Mouse (Mus musculus): ENCODE results near the gene Upk1b. TPM values are rescaled to one million over a fixed set of nuclear protein-coding genes. Genes with fewer than 3 reads are reported as not detected.

The Upk1b gene
- polyA plus RNA-seq, 1 experiment from 2014 or later = 12.7 TPM

- Histone ChIP-seq H3K36me3 (ENCODE audit: control insufficient read depth, insufficient read depth) (no peaks in the 10 kb centered on the region), H3K4me2 (replicated peaks; ENCODE audit: low read depth) (no peak overlapping the region), H3K9me3 (ENCODE audit: control insufficient read depth) (no peaks in the 10 kb centered on the region), H3K4me3 (ENCODE audit: low read depth, low read length) (no peak overlapping the region), H3K4me1 (replicated peaks; ENCODE audit: control insufficient read depth, insufficient read depth, low read length) (0 out of 2 replicates have a peak, but pooled peaks cover 5% of the 10 kb centered on the region), H3K9ac (ENCODE audit: low read depth, low read length) (no peak overlapping the region), H3K27ac (ENCODE audit: low read depth, low read length) (no peak overlapping the region), H3K27me3 (replicated peaks; ENCODE audit: control insufficient read depth, insufficient read depth, low read length) (no peaks in the 10 kb centered on the region)
- 61% methylated on average over 6 of the region's 6 CpGs for WGBS
- TF ChIP-seq CTCF (IDR thresholded peaks at IDR 0.05; ENCODE audit: low read depth) = peak; percentile 50
- ATAC-seq = no peak
Measured at GRCm38 (mm10) chr16:38776342-38776741, 23.8 kb downstream of the Upk1b start.

- no peak for TF ChIP-seq CTCF (IDR thresholded peaks at IDR 0.05; ENCODE audit: low read depth)
- Histone ChIP-seq H3K36me3 (ENCODE audit: control insufficient read depth, insufficient read depth) (no peaks in the 10 kb centered on the region), H3K4me2 (replicated peaks; ENCODE audit: low read depth) (peak overlapping the region; percentile 13; the same call in 1 of the 2 replicates), H3K4me3 (ENCODE audit: low read depth, low read length) (no peak overlapping the region), H3K9ac (ENCODE audit: low read depth, low read length) (no peak overlapping the region), H3K9me3 (ENCODE audit: control insufficient read depth) (no peaks in the 10 kb centered on the region), H3K4me1 (replicated peaks; ENCODE audit: control insufficient read depth, insufficient read depth, low read length) (peaks cover 6% of the 10 kb centered on the region; the same call in 1 of the 2 replicates), H3K27ac (ENCODE audit: low read depth, low read length) (peak overlapping the region; percentile 65; the same call in 1 of the 2 replicates), H3K27me3 (replicated peaks; ENCODE audit: control insufficient read depth, insufficient read depth, low read length) (no peaks in the 10 kb centered on the region)
- WGBS = 34% methylated on average over 7 of the region's 7 CpGs
- peak; percentile 88 for ATAC-seq
Measured at GRCm38 (mm10) chr16:38774964-38775746, 25.0 kb downstream of the Upk1b start.

GRCm38 (mm10) chr16:38772906-38773496 lies 27.1 kb downstream of the Upk1b start:
- Histone ChIP-seq H3K27me3 (replicated peaks; ENCODE audit: control insufficient read depth, insufficient read depth, low read length) (no peaks in the 10 kb centered on the region), H3K4me1 (replicated peaks; ENCODE audit: control insufficient read depth, insufficient read depth, low read length) (peaks cover 11% of the 10 kb centered on the region; the same call in 1 of the 2 replicates), H3K27ac (ENCODE audit: low read depth, low read length) (peak overlapping the region; percentile 41; the same call in 1 of the 2 replicates), H3K9ac (ENCODE audit: low read depth, low read length) (no peak overlapping the region), H3K9me3 (ENCODE audit: control insufficient read depth) (no peaks in the 10 kb centered on the region), H3K4me2 (replicated peaks; ENCODE audit: low read depth) (peak overlapping the region; percentile 39), H3K36me3 (ENCODE audit: control insufficient read depth, insufficient read depth) (peaks cover 11% of the 10 kb centered on the region), H3K4me3 (ENCODE audit: low read depth, low read length) (no peak overlapping the region)
- TF ChIP-seq CTCF (IDR thresholded peaks at IDR 0.05; ENCODE audit: low read depth) = no peak
- ATAC-seq = peak; percentile 55
- WGBS = 9% methylated on average over 12 of the region's 12 CpGs

- H3K9ac ChIP-seq (ENCODE audit: low read depth, low read length) = no peak overlapping the region
- 95% methylated on average over 6 of the region's 6 CpGs for WGBS
- H3K4me3 ChIP-seq (ENCODE audit: low read depth, low read length) = no peak overlapping the region
- no peak for TF ChIP-seq CTCF (IDR thresholded peaks at IDR 0.05; ENCODE audit: low read depth)
- peaks cover 11% of the 10 kb centered on the region; the same call in 1 of the 2 replicates for H3K4me1 ChIP-seq (replicated peaks; ENCODE audit: control insufficient read depth, insufficient read depth, low read length)
- no peak overlapping the region for H3K27ac ChIP-seq (ENCODE audit: low read depth, low read length)
- H3K36me3 ChIP-seq (ENCODE audit: control insufficient read depth, insufficient read depth) = peaks cover 14% of the 10 kb centered on the region
- H3K9me3 ChIP-seq (ENCODE audit: control insufficient read depth) = no peaks in the 10 kb centered on the region
- ATAC-seq = no peak
- no peak overlapping the region for H3K4me2 ChIP-seq (replicated peaks; ENCODE audit: low read depth)
- H3K27me3 ChIP-seq (replicated peaks; ENCODE audit: control insufficient read depth, insufficient read depth, low read length) = no peaks in the 10 kb centered on the region
Measured at GRCm38 (mm10) chr16:38771145-38771544, 29.0 kb downstream of the Upk1b start.

GRCm38 (mm10) chr16:38769529-38769928 lies 30.6 kb downstream of the Upk1b start:
- Histone ChIP-seq H3K36me3 (ENCODE audit: control insufficient read depth, insufficient read depth) (peaks cover 19% of the 10 kb centered on the region), H3K4me2 (replicated peaks; ENCODE audit: low read depth) (no peak overlapping the region), H3K9ac (ENCODE audit: low read depth, low read length) (no peak overlapping the region), H3K27me3 (replicated peaks; ENCODE audit: control insufficient read depth, insufficient read depth, low read length) (no peaks in the 10 kb centered on the region), H3K9me3 (ENCODE audit: control insufficient read depth) (no peaks in the 10 kb centered on the region), H3K4me3 (ENCODE audit: low read depth, low read length) (no peak overlapping the region), H3K27ac (ENCODE audit: low read depth, low read length) (no peak overlapping the region), H3K4me1 (replicated peaks; ENCODE audit: control insufficient read depth, insufficient read depth, low read length) (peaks cover 11% of the 10 kb centered on the region; the same call in 1 of the 2 replicates)
- no peak for ATAC-seq
- WGBS = 52% methylated on average over 9 of the region's 9 CpGs
- TF ChIP-seq CTCF (IDR thresholded peaks at IDR 0.05; ENCODE audit: low read depth) = no peak

GRCm38 (mm10) chr16:38768386-38768785 lies 31.7 kb downstream of the Upk1b start:
- Histone ChIP-seq H3K27me3 (replicated peaks; ENCODE audit: control insufficient read depth, insufficient read depth, low read length) (no peaks in the 10 kb centered on the region), H3K4me3 (ENCODE audit: low read depth, low read length) (no peak overlapping the region), H3K9ac (ENCODE audit: low read depth, low read length) (no peak overlapping the region), H3K36me3 (ENCODE audit: control insufficient read depth, insufficient read depth) (peaks cover 19% of the 10 kb centered on the region), H3K4me1 (replicated peaks; ENCODE audit: control insufficient read depth, insufficient read depth, low read length) (peaks cover 11% of the 10 kb centered on the region; the same call in 1 of the 2 replicates), H3K27ac (ENCODE audit: low read depth, low read length) (no peak overlapping the region), H3K4me2 (replicated peaks; ENCODE audit: low read depth) (no peak overlapping the region), H3K9me3 (ENCODE audit: control insufficient read depth) (no peaks in the 10 kb centered on the region)
- WGBS = 92% methylated on average over 8 of the region's 8 CpGs
- ATAC-seq = no peak
- TF ChIP-seq CTCF (IDR thresholded peaks at IDR 0.05; ENCODE audit: low read depth) = no peak

Measured in intestine, postnatal 0 days (tissue).